Mouse (Mus musculus) cerebellum, adult 18-20 months (tissue): ENCODE measurements around the gene Dcxr.
A peak's percentile ranks its signal among the peaks of the same experiment; 100 is the strongest.
"Not testable (repeated sequence)": the region's sequence is repeated elsewhere in the genome, so short reads cannot be mapped to it uniquely, and the experiment has no call there.

Experiments
- DNase-seq, 2 experiments: peaks; one replicate each; pipeline ENCODE4 v3.0.0; 2021

Gene Dcxr

DNA sequence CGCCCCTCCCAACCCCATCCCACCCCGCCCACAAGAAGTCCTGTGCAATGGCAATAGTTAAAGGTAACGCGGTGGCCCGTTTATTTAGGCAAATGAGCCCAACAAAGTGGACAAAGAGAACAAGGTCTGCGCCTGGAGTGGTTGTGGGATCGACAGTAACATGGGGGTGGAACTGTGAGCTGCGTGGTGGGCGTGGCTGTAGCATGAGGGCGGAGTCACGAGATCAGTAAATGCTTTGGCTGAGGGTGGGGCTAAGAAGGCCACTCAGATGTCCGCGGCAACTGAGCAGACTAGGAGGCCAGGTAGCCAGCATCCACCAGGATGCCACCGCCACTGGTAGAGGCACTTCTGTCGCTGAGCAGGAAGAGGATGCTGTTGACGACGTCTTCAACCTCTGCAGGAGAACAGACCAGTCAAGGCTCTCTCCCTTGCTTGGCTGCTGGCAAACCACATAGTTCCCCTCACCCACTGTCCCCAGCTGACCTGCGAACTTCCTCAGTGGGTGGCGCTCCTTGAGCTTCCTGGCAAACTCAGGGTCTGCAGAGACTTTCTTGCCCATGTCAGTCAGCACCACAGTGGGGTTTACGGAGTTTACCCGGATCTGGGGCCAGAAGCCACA, 2.5 kb upstream of the Dcxr start:
- DNase-seq = not testable (repeated sequence)

DNA sequence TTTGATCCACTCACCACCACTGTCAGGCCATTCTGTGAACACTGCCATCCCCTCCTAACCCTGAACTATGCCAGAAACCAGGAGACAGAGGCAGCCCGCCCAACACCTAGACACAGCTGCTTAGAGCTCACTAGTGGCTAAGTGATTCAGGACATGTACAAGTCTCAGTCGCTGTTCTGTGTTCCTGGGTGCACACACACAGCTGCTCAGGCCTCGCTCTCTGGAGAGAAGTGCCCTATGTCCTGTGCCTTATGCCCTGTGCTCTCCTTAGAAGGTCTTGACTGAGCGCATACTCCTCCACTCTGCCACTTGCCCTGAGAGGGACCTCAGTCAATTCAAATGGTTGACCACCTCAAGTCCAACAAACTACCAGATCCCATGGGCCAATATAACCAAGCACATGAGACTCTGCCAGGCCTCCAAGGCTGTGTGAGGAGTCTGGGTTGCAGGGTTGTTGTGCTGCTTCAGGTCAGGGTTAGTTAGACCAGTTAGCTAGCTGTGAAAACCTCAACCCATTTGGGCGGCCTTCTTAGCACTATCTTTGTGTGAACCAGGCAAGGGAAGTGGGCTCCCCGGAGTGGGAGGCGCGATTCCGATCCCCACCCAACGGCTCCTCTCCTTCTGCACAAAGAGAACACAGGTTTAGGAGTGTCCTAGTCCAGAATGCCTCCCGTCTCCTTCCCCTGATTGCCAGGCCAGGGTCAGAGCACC, 1.6 kb upstream of the Dcxr start:
- DNase-seq = no peak

DNA sequence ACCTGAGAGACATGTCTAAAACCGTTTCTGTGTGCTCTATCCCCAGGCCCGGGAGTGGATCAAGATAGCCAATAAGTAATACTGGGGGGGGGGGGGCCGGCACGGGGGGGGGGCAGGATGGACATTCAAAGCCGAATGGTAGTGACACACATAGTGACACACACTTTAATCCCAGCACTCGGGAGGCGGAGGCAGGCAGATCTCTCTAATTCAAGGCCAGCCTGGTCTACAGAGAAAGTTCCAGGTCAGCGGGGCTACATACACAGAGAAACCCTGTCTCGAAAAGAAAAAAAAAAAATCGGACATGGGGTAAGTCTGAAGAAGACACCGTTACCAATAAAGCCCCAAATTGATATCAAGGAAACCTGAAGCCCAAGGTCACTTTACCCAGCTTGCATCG, 483 bp upstream of the Dcxr start:
- no peak for DNase-seq

DNA sequence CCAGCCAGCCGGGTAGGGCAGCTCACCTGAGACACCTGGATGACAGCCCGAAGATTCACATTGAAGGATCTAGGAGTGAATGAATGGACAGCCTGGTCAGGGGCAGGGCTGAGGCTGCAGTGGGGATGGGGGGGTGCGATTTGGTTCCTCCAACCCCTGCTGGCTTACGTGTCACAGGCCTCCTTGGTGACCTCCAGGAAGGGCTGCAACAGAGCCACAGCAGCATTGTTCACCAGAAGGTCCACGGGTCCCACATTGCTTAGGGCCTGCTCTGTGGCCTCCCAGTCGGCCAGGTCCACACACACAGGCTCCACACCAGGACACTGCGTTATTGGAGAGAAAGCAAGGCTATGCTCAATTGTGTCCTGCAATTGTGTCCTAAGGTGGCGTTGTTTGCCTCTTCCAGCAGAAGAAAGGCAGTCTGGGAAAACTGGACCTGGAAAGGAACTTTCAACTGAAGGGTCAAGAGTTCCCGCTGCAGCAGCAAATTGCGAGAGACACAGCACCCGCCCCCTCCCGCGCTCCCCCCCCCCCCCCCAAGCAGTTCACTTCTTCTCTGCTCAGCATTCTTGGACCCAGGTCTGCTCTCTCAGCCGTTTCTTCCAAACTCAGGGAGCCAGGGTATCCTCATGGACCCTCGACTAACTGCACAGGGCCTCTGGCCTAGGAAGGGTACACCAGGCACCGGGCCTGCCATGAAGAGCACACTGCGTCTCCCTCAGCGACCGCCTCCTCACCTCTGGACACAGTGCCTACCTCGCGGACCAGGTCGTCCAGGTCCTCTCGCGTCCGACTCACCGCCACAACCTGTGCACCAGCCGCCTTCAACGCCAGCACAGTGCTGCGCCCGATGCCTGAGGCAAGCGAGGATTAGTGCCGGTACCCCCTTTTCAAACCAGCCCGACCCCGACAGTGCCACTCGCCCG, 575 bp downstream of the Dcxr start:
- no peak for DNase-seq

DNA sequence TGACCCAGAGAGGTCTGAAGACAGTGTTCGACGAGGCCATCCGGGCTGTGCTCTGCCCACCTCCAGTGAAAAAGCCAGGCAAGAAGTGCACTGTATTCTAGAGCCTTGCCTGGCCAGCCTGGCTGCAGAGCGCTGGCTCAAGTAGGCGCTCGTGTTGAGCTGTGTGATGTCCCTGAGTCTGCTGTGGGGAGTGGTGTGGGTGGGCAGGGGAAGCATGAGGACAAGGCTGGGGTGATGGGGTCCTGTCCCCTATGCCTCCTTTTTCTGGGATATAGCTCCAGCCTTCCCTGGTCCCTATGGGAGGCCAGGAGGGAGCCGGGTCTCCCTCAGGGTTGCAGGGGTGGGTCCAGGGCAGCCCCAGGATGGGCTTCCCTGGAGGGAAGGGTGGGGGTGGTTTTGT, 3.6 kb downstream of the Dcxr start:
- peak in 1 of 2 experiments; percentile 1 for DNase-seq

DNA sequence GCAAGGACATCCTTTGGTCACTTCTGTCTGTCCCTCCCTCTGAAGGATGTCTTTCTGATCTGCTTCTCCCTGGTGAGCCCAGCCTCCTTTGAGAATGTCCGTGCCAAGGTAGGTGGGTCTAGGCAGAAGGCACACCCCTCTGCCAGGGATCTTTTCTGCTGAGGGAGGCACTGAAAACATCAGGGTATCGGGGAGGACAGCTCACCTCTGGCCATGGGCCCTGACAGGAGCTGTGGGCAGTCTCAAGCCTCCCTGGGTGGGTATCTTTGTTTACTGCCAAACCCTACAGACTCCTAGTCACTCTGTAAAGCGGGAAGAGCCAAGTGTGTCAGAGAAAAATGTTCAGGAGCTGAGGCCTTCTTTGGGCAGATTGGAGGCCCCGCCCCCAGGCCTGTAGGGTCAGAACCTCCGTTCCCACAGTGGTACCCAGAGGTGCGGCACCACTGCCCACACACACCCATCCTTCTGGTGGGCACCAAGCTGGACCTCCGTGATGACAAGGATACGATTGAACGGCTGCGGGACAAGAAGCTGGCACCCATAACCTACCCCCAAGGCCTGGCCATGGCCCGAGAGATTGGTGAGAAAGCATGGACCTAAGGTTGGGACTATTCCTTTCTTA, 4.2 kb downstream of the Dcxr start:
- peak in 1 of 2 experiments; percentile 9 for DNase-seq

DNA sequence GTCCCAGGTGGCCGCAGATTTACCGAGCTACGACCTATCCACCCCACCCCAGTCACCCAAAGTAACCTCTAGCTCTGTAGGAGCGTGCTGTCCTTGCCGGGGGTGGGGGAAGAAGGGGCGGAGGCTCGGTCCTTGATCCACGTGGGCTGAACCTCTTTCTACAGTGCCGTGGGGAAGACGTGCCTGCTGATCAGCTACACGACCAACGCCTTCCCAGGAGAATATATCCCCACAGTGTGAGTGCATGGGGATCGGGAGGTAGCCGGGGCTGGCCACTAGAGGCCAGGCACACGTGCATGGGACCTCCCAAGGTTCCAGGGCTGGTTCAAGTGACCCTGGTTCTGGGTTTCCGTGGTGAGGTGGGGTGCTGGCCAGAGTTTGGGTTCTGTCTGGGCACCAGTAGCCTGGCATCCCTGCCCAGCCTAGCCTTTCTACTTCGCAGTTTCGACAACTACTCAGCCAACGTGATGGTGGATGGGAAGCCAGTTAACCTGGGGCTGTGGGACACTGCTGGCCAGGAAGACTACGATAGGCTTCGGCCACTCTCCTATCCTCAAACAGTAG, 4.9 kb downstream of the Dcxr start:
- peak in 1 of 2 experiments; percentile 20 for DNase-seq

DNA sequence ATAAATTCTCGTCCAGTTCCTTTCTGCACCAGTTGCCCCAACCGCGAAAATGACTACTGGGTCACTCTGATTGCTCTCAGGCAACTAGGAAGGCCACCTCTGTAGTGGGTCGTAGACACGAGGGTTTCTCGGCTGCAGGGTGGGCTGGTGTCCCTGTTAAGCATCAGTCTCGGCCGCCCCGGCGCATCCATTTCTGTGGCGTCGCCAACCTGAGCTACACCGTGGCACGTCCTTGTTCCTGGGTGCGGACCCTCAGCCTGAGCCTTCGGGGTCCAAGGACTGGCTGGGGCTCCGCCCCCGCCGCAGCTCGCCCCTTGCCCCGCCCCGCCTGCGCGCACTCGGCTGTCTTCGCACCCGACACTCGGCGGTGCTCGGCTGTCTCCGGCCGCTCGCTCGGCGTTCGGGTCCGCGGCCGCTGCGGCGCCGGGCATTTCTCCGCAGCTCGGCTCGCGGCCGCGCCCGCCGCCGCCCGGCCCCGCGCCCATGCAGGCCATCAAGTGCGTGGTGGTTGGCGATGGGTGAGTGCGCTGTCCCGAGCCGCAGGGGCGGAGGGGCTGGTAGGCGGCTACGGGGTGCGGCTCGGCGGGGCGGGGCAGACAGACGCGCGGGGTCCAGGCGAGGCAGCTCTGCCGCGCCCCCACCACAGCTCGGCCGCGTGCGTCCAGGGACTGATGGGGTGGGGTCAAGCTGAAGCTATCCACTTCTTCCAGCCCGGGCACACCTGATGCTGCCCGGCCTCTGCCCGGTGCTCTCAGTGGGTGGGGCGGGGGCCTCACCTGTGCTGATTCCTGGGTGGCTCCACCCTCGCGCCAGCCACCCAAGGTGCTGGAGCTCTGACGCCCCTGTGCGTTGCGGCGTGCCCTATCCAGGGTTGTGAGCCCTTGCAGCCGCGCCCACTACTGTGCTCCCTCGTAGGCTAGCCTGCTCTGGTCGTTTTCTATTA, 5.7 kb downstream of the Dcxr start, which contains the start of gene Rac3:
TSS of gene Rac3 (plus strand) at position 347 of the 943 bp plus-strand sequence.
- DNase-seq = peak; percentile 74 to 83

DNA sequence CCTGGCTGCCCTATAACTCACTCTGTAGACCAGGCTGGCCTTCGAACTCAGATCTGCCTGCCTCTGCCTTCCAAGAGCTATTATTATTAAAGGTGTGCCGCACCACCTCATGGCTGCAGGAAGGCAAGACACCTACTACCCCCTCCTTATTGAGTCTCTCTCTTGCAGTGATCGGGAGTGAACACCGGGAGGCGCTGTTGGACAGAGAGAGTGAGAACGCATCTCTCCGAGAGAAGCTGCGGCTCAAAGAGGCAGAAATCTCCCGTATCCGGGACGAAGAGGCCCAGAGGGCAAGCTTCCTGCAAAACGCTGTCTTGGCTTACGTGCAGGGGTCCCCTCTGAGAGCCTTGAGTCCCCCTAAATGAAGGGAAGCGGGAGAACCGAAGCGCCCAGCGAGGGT, 6.6 kb downstream of the Dcxr start:
- peak; percentile 94 to 95 for DNase-seq

DNA sequence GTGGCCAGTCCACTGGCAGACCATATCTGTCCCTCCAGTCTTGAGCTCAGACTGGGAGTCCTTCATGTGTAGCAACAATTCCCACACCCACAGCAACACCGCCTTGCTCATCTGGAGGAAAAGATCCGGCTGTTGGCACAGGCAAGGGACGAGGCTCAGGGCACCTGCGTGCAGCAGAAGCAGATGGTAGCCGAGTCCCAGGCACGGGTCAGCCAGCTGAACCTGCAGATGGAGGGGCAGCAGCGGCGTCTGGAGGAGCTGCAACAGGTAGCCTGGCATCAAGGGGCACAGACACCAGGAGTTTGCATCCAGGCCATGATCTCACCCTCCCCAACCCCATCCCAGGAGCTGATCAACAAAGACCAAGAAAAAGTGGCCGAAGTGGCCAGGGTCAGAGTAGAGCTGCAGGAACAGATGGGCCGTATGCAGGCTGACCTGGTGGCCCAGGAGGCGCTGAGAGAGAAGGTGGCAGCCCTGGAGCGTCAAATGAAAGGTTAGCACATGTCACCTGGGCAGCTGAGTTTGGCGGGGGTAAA, 7.2 kb downstream of the Dcxr start:
- no peak for DNase-seq

DNA sequence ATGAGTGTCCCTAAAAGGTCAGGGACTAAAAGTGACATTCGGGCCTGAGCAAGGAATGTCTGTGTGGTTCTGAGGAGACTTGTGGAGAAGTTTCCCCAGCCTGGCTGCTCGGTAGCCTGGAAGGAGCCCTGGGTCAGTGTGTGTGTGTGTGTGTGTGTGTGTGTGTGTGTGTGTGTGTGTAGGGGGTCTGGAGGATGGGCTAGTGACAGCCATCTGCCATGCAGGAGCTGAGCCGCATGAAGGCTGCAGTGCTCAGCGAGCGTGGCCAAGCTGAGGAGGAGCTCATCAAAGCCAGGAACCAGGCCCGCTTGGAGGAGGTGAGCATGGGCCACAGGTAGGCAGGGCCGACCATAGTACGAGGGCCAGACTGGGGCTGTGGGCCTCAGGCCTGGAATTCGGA, 7.8 kb downstream of the Dcxr start:
- no peak for DNase-seq

DNA sequence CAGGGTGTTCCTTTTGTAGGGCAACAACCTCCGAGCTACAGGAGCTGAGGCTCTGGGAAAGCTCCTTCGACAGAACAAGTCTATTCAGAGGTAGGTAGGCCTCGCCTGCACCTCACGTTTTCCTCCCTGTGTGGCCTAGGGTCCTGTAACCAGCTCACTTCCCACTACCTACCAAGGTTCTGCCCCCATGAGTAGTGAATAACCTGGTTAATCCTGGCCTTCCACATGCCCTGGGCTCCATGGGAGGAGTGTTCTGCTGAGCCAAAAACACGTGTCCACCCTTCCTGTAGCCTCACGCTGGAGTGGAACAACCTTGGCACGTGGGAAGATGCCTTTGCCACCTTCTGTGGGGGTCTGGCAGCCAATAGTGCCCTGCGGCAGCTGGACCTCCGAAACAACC, 11.9 kb downstream of the Dcxr start:
- DNase-seq = no peak

DNA sequence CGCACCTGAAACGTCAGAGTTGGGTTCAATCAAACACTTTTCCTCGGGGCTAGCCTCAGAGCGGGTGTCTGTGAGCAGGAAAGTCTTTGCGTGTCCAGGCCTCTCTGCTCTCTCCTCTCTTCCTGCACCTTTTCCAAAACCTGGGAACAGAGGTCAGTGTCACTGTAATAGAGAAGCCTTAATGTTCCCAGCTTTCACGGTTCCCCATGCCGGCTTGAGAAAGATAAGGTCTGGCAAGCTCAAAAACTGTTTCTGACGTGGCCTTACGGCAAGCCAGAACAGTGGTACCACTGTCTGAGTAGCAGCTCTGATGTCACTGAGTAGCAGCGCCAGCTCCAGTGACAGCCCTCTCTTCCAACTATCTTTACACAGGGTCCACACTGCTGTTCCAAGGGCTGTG, 12.5 kb downstream of the Dcxr start:
- no peak for DNase-seq

DNA sequence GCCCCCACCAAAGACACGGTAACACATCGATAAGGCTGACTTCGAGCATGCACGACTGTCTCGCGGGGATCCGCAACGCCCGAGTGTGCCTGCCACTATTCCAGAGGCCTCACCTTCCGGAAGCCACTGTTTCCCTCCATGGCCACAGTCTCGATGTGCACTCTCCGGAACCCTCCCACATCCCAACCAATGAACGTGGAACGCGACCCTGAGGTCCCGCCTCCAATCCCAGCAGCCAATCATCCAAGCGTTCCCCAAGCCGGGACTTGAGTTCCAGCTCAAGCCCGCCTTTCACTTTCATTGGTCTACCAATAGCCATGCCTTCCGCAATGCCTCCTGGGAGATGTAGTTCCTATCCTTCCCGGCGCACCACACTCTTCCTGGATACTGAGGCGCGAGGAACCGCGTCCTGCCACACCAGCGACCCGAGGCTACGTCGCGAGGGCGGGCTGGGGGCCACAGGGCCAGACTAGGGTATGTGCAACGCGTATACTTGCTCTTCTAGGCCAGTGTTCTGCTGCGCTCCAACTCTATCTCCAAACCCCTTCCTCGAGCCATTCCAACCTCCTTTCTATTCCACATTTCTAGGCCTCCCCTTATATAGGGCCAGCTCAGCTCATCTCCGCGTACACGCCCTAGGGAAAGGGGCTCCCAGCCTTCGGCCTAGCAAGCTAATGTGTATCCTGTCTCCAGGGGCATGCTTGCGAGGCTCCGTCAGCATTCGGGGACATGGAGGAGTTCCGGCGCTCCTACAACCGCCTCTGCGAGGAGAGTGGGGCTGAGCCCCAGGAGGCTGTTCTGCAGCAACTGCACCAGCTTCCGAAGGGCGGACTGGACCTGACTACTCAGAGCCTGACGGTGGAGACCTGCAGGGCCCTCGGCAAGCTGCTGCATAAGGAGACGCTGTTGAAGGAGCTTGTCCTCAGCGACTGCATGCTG, 13.2 kb downstream of the Dcxr start, which contains the start of the genes Cenpx and Lrrc45:
TSS of gene Cenpx (minus strand) at position 159 of the 939 bp plus-strand sequence.
TSS of gene Lrrc45 (plus strand) at position 346 of the 939 bp plus-strand sequence.
- DNase-seq = peak; percentile 95 to 100

DNA sequence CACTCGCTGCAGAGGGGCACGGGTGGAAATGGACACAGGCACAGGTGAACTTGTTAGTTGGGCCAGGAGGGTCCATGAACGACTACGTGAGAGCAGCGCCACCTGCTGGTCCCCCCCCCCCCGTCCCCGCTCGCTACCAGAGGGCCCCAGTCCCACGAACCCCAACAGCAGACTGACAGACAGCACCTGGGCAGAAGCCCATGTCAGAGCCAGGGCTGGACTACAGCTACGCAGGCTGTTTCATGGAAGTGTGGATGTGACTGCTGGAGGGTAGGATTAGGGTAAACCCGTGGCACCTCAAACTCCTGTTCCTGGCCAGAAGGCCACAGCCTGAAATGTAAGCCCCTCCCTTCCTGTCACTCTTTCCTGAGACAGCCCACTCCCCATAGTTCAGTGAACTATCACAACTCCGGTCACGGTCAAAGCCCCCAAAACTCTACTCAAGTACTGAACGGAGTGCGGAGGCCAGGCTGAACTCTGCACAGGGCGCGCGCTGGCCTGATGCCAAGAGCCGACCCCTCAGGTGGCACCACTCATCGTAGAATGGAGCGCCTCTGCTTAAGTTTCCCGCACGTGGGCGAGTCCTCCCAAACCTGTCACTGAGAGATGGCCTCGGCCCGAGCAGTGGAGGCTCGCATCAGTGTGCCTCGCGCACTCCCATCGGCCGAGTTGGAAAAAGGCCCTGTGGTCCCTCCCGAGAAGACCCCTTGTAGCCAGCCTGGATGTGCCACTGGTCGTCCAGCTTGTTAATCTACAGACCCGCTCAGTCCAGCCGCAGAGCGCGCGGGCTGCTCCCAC, 14.1 kb downstream of the Dcxr start:
- DNase-seq = peak; percentile 49 to 58

DNA sequence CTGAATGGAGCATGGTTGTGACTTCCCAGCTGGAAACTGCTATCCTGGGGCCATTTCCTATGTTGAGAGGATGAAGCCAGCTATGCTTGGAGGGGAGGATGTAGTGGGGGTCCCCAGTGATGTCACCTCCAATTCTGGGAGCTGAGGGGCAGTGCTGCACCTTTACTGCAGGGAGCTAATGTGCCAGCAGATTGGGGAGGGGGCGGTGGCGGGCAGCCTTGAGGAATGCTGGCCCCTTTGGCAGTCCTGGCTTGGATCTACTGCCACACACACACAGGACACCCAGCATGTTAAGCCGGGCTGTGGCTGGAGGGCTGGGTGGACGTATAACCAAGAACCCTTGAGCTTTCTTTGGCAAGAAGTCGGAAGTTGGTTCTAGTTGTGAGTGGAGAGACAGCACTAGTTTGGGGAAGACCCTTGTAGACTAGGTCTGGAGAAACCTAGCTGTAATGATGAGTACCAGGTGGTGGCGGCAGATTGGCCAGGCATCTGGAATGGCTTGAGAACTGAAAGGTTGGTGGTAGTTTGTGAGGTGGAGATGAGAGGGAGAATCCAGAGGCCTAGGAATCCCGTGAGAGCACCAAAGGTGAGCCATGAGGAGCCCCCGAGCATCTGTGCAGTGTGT, 15.0 kb downstream of the Dcxr start:
- DNase-seq = no peak

DNA sequence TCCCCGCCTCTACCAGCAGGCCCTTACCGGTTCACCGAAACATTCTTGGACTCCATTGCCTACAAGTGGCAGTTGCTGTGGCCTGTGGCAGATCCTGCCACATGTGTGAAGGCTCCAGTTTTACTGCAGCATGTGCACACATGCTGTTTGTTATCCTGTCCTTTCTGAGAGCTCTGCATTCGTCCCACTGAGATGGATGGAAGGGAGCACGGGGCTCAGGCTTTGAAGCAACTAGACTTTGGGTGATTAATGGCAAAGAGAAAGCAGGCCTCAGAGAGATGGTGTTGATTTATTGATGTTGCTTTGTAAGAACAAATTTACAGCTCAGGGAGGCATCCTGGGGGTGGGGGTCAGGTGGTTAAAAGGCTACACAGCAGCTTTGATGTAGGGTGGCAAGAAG, 16.4 kb downstream of the Dcxr start:
- no peak for DNase-seq

DNA sequence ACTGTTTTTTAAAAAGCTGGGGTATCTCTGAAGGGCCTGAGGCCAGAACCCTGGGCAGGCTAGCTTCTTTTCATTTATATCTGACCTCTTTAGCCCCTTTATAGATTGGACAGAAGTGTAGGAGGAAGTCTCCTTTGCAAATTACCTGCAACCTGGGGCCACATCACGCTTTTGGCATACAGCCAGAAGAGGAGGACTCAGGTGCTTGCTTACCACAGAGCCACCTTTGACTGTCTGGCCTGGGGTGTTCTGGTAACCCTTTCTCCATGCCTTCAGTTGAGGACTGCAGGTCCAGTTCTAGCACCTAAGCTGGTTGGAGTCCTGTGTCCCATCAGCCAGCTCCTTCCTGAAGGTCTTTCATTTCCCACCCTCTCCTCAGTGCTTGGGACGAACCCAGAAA, 17.5 kb downstream of the Dcxr start:
- DNase-seq = no peak

DNA sequence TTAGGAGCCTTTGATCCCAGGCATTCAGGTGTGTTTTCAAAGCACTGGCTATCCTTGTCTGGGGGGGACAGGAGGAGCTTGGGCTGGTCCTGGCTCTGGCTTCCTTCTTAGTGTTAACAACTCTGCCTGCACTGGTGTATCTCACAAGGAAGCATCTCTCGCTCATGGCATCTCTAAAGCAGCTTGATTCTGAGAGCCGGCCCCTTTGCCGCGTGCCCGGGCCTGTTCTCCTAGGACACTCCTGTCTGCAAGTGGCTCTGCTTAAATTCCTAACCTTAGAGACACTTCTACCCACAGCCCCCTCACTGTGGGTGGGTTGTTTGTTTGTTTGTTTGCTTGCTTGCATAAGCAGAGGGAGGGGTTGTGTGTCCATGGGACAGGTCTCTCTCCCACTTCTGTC, 19.1 kb downstream of the Dcxr start:
- DNase-seq = no peak
